Mouse (Mus musculus) cerebellum, adult 11-12 months (tissue): ENCODE data around the gene H2-M10.4.
"Not testable (repeated sequence)": the region's sequence is repeated elsewhere in the genome, so short reads cannot be mapped to it uniquely, and the experiment has no call there.

Source experiments
- DNase-seq: peaks from one replicate; pipeline ENCODE4 v3.0.0; 2022

Gene H2-M10.4

DNA sequence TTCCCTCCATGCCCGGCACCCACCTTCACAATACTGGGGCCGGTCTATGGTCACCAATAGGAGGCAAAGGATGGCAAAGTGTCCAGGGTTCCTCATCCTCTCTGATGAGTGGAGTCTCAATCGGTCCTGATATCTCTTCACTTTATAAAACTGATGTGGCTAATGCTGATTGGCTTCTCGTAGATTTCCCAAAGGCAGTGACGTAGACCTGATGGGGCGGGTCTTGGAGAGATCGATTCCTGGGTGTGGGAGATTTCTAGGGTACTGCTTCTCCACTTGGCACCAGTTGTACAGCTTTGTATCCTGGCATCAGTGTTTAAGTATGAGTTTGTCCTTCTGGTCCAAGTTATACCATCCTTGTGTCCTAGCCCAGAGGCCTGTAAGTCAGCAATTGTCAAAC, at the start of gene H2-M10.4:
TSS of gene H2-M10.4 (minus strand) at position 101 of the 400 bp plus-strand sequence.
- DNase-seq, result no peak

DNA sequence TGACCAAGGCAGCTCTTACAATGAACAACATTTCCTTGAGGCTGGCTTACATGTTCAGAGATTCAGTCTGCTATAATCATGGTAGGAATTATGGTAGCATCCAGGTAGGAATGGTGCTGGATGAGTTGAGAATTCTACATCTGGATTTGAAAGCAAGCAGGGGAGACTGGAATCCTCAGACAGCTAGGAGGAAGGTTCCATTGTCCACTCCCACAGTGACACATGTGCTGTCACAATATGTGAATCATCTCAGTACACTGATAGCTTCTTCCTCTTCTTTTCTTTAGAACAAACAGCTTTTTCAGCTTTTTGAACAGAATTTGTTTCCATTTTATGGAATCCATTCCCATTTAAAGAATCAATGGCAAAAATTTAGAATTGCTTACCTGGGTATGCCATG, 41.8 kb upstream of the H2-M10.4 start:
- no peak for DNase-seq

DNA sequence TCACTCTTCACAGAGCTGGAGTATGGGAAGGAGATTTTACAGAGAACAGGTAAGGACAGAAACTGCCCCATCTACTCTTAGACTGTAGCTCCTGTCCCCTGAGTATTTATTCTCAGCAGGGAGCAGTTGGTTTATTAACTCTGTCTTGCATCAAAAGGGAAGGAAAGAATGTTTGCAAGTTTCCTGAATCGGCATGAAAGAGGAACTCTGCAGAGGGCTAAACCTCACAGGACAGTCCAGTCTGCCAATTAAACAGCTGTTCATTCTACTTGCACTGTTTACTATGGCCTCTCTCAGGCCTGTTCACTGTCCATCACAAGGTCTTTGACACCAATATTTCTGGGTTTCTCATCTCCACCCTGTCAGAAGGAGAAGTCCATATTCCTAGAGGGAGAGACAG, 38.3 kb upstream of the H2-M10.4 start:
- DNase-seq, result no peak

DNA sequence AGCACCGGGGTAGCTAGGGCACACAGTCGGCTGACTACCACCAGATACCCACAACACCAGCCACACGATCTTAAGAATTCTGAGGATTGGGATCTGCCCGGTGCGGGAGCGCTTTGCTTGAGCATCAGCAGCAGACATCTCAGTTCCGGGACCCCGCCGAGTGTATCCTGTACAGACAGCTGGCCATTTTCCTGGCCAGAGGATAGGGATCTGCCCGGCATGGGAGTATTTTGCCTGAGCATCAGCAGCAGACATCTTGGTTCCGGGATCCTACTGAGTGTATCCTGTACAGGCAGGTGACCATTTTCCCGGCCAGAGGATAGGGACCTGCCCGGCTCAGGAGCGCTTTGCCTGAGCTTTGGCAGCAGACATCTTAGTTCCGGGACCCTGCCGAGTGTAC, 26.0 kb upstream of the H2-M10.4 start:
- not testable (repeated sequence) for DNase-seq

DNA sequence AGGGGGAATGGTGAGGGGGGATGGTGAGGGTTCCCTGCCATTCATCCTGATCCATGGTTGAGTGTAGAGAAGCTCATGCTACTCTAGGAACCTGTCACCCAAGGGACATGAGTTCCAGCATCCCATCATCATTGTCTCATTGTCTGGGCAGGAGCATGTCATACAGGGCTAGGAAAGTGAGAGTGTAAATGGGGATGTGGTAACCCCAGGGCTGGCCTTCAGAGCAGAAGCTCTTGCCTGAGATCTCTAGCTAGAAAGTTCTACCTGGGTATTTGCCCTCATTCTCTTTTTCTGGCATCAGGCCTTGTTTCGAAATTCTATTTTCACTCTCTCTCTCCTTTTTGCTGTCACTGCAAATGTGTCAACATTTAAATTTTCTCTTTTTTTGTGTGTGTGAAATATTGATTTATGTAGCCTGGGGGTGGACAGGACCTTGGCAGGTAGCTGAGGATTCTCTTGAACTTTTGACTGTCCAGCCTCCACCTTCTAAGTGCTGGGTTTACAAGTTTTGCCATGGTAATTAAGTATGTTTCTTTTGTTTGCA, 24.6 kb upstream of the H2-M10.4 start:
- DNase-seq, result no peak

DNA sequence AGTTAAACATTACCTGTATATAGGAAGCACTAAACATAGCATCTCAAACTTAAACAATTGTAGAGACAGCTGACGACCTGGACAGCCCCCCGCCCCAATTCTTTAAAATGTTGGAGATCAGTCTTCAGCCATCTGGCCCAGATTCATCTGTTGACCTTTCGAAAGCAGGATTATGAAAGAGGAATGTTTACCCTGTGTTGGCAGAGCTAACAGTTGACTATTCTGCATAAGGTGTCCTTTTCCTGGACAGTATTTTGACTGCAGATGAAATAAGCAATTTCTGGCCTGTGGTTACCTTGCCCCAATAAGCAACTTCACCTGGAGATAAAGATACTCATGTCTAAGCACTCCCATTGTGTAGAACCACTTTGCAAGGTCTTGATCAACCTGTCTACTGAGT, 21.7 kb upstream of the H2-M10.4 start:
- no peak for DNase-seq

DNA sequence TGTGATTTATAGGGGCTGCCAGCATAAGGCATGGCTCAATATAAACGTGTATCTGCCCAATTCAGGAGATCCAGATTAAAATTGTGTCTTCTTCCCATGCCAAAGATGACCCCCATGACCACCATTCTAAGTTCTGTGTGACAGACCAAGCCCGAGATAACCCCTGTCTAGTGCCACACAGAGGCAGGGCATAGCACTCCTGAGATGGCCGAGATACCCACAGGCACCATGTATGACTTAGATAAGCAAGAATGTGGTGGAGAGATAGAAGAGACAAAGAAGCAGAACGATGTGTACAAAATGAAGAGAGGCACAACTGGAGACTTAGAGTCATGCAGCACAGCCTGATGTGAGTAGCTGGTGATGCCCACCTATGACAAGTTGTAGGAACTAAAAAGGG, 5.9 kb downstream of the H2-M10.4 start:
- no peak for DNase-seq

DNA sequence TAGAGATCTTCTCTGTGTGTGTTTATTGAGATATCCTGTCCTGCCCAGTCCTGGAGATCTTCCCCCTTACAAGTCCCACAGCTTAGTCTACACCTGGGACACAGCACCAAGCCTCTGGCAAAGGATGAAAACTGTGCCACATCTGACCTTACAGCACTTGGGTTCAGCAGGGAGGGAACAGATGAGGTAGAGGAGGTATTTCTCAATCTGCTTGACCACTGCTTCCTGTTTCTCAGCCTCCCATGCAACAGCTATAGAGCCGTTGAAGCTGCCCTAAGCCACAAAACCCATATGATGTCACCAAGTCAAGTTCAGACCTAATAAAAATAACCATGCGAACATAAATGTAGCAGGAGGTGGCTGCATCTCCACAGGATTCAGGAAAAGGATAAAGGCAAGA, 30.7 kb downstream of the H2-M10.4 start:
- DNase-seq, result no peak

DNA sequence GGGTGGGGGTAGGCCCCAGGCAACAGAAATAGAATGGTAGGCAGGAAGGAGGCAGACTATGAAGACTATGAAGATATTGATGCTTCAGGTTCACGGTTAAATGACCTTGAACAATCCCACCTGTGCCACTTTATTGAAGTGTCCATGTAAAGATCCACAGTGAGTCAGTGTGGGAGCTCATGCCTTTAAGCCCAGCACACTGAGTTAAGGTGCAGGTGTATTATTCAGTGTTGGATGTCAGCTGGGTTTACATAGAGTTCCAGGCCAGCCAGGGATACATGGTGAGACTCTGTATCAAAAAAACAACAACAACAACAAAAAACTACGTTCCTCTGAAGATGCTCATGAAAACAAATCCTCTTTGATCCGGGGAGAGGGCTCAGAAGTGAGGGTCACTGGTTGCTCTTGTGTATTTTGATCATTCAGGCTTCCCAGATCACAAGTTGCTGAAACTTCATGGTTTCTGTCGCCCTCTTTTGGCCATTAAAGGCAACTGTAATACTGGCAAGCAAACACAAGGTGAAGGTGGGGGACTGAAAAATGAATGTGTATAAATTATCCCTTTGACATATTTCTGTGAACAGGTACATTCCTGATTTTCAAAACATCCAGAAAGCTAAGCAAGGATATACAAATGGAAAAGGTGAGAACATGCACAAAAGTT, 43.9 kb downstream of the H2-M10.4 start:
- DNase-seq, result peak; percentile 11

DNA sequence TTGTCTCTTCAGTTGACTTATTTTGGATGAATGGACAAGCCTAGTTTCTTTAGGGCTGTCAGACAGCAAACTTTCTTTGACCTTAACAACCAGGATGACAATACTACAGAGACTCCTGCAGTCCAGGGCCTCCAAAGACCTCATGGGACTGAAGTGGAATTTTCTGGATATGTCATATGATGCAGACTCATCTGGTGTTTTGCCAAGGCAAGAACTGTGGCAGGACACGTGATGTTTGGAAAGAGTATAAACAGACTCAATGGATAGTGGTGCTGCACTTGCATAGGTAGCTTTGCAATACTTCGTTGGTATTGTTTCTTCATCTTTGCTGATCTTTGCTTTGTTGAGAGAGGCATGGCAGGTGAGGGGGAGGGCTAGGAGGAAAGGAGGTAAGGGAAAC, 44.7 kb downstream of the H2-M10.4 start:
- DNase-seq, result no peak

DNA sequence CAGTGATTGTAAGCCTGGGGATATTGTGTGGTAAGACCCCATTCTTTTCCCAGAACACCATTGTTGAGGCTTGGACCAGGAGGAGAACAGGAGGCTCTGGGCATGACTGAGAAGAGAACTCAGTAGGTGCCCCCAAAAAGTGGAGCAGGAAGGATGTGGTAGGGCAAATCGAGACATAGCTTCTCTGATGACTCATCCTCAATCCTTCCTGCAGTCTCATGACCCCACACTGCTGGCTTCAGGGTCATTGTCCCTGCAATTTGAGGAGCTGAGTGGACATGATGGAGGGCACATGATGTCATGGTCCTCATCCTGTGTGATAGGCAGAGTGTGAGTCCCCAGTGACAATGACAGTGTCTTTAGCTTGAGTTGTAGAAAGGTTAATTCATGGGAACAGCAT, 46.7 kb downstream of the H2-M10.4 start:
- DNase-seq, result no peak

DNA sequence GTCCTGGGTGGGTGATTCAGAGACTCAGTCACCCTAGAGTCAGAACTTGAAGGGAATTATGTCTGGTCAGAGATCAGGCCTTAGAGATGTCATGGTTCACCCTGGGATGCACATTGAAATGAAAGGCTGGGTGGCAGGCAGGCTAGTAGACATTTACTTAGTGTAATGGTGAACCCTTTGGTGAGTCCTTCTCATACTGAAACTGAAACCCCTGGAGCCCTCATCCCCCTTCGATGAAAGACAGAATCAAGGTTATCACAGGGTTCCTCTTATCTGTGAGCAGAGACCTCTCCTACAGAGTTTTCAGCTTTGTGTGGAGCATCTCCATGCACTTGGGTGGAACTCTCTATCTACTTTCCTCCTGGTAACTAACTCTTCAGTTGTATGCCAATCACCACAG, 47.8 kb downstream of the H2-M10.4 start:
- no peak for DNase-seq
